Mouse (Mus musculus) E14TG2a.4 (cell line): ENCODE results near the gene Rpgrip1.
A peak's percentile ranks its signal among the peaks of the same experiment; 100 is the strongest.

Experiments used
- H3K27me3 ChIP-seq: 2 replicates; pipeline ENCODE4 v1.6.1; 2014; ENCODE audit warnings: low read length, control low read depth; ENCODE audit not compliant: insufficient read depth
- H3K36me3 ChIP-seq: 2 replicates; pipeline ENCODE4 v1.6.1; 2014; ENCODE audit warnings: low read length, control low read depth; ENCODE audit not compliant: insufficient read depth
- H3K4me1 ChIP-seq: replicated peaks from 2 replicates; pipeline ENCODE4 v1.6.1; 2014; ENCODE audit warnings: low read depth, low read length, control low read depth
- H3K4me3 ChIP-seq: replicated peaks from 2 replicates; pipeline ENCODE4 v1.5.1; 2014; ENCODE audit warnings: mild to moderate bottlenecking, low read length
- H3K9me3 ChIP-seq: 2 replicates; pipeline ENCODE4 v1.6.1; 2014; ENCODE audit warnings: low read length, control low read depth
- CTCF ChIP-seq: conservative IDR thresholded peaks from 2 replicates; pipeline ENCODE4 v1.5.1; 2014; ENCODE audit warnings: low read length
- NANOG ChIP-seq: IDR thresholded peaks from 2 replicates; pipeline ENCODE4 v1.6.1; 2014; ENCODE audit warnings: borderline replicate concordance, low read length, mixed read lengths
- POU5F1 ChIP-seq: IDR thresholded peaks from 2 replicates; pipeline ENCODE4 v1.6.1; 2014; ENCODE audit warnings: low read length, borderline replicate concordance

Rpgrip1 gene

GRCm38 (mm10) chr14:52099563-52099962 lies 10.9 kb upstream of the Rpgrip1 start:
- peaks cover 56% of the 10 kb centered on the region for H3K4me1 ChIP-seq
- peak overlapping the region; percentile 100; the same call in 1 of the 2 replicates for H3K4me3 ChIP-seq
- H3K36me3 ChIP-seq, result peaks cover 66% of the 10 kb centered on the region
- H3K27me3 ChIP-seq, result no peaks in the 10 kb centered on the region
- no peak for TF ChIP-seq NANOG
- no peak for TF ChIP-seq POU5F1
- no peak for TF ChIP-seq CTCF
- no peaks in the 10 kb centered on the region for H3K9me3 ChIP-seq

DNA sequence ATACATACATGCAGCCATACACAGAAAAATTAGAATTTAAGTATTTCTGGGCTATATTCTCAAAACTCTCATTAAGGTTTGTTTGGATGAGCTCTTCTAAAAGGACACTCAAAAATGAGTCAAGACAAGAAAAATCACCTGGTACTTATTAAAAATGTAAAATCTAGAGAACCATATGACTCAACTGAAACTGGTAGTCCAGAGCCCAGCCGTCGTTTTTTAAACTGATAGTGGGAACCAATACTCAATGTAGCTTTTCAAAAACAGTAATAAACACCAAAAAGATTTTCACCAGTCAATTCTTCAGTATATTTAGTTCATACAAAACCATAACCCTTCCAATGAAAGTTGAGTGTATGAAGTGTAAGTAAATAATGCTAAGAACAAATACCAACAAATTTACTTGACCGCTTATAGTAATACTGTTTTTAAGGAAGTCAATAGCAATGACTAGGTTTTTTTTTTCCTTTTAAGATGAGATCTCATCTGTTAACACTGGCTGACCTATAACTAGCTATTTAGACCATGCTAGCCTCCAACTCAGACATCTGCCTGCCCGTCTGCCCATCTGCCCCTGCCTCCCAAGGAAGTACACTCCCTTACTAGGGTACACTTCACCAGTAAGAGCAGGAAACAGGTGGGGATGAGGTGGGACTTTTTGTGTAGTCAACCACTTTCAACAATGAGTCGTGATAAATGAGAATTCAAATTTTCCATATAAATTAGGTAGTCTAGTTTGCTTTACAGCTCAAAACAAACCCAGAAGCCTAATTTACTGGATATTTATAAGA lies 10.1 kb upstream of the Rpgrip1 start:
- peak overlapping the region; percentile 100 for H3K4me3 ChIP-seq
- H3K4me1 ChIP-seq, result peaks cover 59% of the 10 kb centered on the region
- H3K9me3 ChIP-seq, result no peaks in the 10 kb centered on the region
- TF ChIP-seq NANOG (no peak), POU5F1 (no peak), CTCF (no peak)
- no peaks in the 10 kb centered on the region for H3K27me3 ChIP-seq
- peaks cover 62% of the 10 kb centered on the region for H3K36me3 ChIP-seq

DNA sequence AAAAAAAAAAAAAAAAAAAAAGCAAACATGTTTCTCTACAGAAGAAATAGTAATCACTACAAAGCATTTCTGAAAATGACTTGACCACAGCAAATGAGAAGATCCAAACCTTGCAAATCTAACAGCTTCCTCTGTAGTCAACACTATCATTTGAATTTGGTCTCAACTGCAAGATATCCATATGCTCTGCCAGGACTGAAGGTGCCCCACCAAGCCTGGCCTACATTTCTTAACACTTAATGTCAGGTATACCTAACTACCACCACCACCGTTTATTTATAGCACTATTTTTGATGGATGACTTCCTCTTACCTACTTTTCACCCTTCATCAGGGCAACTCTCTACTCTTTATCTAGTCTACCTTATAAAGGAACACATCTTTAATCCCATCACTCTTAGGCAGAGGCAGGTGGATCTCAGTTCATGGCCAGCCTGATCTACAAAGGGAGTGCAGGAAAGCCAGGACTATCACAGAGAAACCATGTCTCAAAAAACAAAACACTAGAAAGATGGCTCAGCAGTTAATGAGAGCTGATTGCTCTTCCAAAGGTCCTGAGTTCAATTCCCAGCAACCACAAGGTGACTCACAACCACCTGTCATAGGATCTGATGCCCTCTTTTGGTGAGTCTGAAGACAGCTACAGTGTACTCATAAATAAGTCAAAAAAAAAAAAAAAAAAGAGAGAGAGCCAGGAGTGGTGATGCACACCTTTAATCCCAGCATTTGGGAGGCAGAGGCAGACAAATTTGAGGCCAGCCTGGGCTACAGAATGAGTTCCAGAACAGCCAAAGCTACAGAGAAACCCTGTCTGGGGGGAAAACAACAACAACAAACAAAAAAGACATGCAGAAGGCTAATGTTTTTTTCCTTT lies 9.0 kb upstream of the Rpgrip1 start:
- H3K27me3 ChIP-seq, result no peaks in the 10 kb centered on the region
- H3K4me1 ChIP-seq, result peaks cover 59% of the 10 kb centered on the region
- no peaks in the 10 kb centered on the region for H3K9me3 ChIP-seq
- no peak for TF ChIP-seq POU5F1
- TF ChIP-seq CTCF, result no peak
- TF ChIP-seq NANOG, result no peak
- peaks cover 52% of the 10 kb centered on the region for H3K36me3 ChIP-seq
- peak overlapping the region; percentile 100 for H3K4me3 ChIP-seq

DNA sequence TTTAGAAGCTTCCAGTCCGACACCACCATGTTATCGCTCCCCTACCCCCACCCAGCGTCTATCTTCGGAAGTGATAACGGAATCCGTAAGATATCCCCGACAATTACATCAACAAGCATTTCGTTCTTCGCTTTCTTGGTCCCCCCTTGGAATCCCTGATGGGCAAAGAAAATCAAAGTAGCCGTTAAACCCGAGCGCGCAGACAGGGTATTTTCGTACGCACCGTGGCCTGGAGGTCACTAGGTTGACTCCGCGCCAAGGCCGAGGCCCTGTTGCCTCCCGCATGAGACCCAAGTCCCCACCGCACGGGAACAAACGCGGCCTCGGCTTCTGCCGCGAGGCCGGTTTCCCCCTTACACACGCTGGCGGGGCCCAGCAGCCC lies 7.0 kb upstream of the Rpgrip1 start:
- TF ChIP-seq CTCF, result no peak
- TF ChIP-seq NANOG, result no peak
- TF ChIP-seq POU5F1, result no peak

DNA sequence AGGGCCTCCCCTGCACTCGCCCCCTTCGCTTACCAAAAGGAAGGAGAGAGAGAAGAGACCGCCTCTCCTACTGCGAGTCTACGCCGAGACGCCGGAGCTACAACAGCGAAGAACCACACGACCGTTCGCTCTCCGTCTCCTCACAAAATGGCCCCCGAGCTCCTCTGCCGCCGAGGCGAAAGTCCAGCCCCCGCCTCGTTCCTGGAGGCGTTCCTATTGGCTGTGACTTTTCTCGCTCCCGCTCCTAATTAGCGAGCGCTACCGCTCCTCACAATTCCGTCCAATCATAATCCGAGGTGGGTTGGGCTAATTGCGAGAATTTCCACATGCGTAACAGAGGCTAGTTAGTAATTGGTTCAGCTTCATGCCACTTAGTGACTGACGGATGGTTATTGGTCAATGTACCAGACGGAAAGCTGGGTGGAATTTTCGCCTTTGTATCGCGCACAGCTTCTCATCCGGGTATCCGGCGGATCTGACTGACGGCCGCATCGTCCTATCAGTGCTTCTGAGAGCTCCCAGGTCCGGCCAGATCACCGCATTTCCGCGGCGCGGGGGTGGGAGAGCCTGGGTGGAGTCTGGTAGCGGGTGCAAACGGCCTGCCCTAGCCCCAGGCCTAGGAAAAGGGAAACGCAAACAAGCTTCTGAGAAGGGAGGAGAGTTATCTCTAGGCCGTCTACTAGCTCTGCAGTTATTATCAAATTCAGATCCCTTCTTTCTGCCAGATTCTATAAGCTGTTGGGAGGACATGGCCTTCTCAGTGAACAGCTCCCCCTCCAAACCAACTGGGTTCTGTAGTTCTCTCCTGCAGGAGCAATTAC lies 6.4 kb upstream of the Rpgrip1 start, which contains the start of gene Hnrnpc:
Gene Hnrnpc (minus strand): TSS at position 173 of the 821 bp plus-strand sequence.
- H3K36me3 ChIP-seq, result peaks cover 34% of the 10 kb centered on the region

More for the DNA sequence above, 7.0 kb upstream of the Rpgrip1 start:
- Histone ChIP-seq H3K4me3 (peak overlapping the region; percentile 100), H3K27me3 (no peaks in the 10 kb centered on the region), H3K9me3 (no peaks in the 10 kb centered on the region), H3K36me3 (peaks cover 40% of the 10 kb centered on the region), H3K4me1 (peaks cover 62% of the 10 kb centered on the region)

GRCm38 (mm10) chr14:52104677-52105285 lies 5.7 kb upstream of the Rpgrip1 start:
- Histone ChIP-seq H3K4me3 (peak overlapping the region; percentile 100), H3K36me3 (peaks cover 29% of the 10 kb centered on the region), H3K27me3 (no peaks in the 10 kb centered on the region), H3K9me3 (no peaks in the 10 kb centered on the region), H3K4me1 (peaks cover 51% of the 10 kb centered on the region)
- TF ChIP-seq NANOG (no peak), POU5F1 (no peak), CTCF (no peak)

More for the DNA sequence above, 6.4 kb upstream of the Rpgrip1 start, which contains the start of gene Hnrnpc:
- Histone ChIP-seq H3K9me3 (no peaks in the 10 kb centered on the region), H3K4me1 (peaks cover 56% of the 10 kb centered on the region), H3K4me3 (peak within 1 kb of the TSS; percentile 100), H3K27me3 (no peaks in the 10 kb centered on the region)
- no peak for TF ChIP-seq NANOG
- no peak for TF ChIP-seq CTCF
- TF ChIP-seq POU5F1, result no peak

GRCm38 (mm10) chr14:52105308-52105707 lies 5.2 kb upstream of the Rpgrip1 start:
- Histone ChIP-seq H3K4me1 (peaks cover 45% of the 10 kb centered on the region), H3K36me3 (peaks cover 23% of the 10 kb centered on the region), H3K4me3 (no peak overlapping the region), H3K9me3 (no peaks in the 10 kb centered on the region), H3K27me3 (no peaks in the 10 kb centered on the region)
- TF ChIP-seq NANOG, result no peak
- no peak for TF ChIP-seq CTCF
- no peak for TF ChIP-seq POU5F1

GRCm38 (mm10) chr14:52106741-52107140 lies 3.8 kb upstream of the Rpgrip1 start:
- Histone ChIP-seq H3K36me3 (peaks cover 10% of the 10 kb centered on the region), H3K9me3 (no peaks in the 10 kb centered on the region), H3K4me1 (peaks cover 31% of the 10 kb centered on the region), H3K4me3 (peak overlapping the region; percentile 51), H3K27me3 (no peaks in the 10 kb centered on the region)
- TF ChIP-seq POU5F1 (no peak), CTCF (no peak), NANOG (no peak)
